Mouse (Mus musculus): Measurements from ENCODE around the gene Gbp7.
A peak's percentile ranks its signal among the peaks of the same experiment; 100 is the strongest.
"Not testable (repeated sequence)": the region's sequence is repeated elsewhere in the genome, so short reads cannot be mapped to it uniquely, and the experiment has no call there.

Gbp7 gene

DNA sequence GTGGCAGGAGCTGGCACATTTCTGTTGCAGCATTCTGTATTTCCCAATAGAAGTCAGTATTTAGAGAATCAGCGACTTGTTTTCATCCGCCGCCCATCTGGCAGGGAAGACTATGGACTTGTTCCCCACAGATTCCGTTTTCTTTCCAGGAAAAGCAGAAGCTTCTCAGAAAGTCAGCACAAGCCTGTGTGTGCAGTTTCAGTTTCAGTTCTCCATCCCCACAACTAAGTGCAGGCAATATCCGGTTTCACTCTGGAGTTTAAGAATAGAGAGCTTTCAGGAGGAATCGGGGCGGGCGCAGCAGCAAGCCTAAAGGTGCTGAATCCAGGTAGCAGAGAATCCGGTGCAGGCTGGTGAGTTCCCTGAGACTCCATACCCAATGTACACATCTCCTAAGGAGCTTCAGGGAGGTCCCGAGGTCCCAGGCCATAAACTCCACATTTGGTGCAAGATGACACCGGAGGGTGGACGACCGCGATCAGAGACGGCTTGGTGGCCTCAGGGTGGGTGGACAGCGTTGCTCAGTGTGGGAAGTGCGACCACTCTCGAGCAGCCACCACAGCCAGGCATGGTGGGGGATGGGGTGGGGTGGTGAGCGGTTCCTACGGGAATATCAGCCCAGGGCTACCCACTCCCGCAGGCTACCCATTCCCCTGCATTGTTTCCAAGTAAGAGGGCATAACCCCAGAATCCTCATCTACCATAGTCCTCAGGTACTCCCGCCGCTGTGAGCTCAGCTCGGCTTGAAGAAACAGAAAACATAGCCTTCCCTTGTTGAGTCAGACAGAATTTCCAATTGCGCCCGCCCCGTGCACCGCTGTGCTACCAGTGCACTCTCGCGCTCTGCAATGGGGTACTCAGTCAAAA, at the start of gene Gbp7:
Gbp7 (plus strand) TSS at position 256 of the 867 bp plus-strand sequence.
- DNase-seq (ENCODE audit: low spot score in 2 of 2), result peak; percentile 4 to 11

GRCm38 (mm10) chr3:142490465-142490864, 39.7 kb upstream of the Gbp7 start:
- DNase-seq (ENCODE audit: low spot score in 2 of 2), result peak; percentile 21 to 48

DNA sequence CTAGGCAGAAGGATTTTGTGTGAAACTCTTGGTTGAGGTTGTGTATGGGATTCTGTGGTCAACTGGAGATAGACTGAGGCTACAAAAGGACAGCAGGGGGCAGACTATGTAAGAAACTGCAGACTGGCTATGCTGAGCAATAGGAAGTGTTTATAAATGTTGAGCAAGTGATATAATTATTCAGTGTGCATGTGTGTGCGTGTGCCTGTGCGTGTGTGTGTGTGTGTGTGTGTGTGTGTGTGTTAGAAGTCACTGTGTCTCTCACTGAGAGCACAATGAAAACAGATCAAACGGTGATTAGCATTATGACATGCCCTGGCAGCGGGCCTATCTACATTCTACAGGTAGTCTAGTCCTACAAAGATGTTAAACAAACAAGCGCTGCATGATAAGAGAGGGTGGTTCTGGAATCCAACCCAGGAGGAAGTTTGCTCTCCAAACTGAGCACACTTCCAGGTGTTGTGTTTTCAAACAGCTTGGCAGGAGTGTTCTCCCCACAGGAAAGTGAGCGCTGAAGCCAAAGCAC, 36.5 kb upstream of the Gbp7 start, which contains the start of gene Gbp5:
Gbp5 (plus strand) TSS at position 443 of the 526 bp plus-strand sequence.
- DNase-seq (ENCODE audit: low spot score in 2 of 2), result peak; percentile 9 to 21

DNA sequence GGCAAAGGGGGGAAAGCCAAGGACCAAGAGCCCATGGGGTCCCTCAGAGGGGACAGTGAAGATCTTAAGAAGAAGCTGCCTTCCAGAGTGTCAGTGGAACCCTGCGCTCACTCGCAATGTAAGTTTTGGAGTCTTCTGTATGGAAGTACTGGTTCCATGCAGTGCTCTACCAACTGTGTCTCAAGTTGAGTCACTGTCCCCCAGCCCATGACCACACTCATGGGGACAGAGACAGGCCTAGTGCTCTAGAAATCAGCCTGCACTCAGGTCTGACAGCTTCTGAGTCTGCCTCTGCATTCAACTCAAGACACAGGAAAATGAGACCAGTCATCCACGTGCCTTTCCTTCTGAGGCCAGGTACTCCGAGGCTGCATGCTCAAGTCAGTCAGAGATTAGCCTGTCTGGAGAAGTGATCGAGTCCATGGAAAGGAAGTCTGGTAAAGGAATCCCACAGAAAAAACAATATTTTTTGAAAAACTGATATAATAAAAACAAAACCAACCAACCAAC, 34.9 kb upstream of the Gbp7 start:
- DNase-seq (ENCODE audit: low spot score in 2 of 2), result no peak

DNA sequence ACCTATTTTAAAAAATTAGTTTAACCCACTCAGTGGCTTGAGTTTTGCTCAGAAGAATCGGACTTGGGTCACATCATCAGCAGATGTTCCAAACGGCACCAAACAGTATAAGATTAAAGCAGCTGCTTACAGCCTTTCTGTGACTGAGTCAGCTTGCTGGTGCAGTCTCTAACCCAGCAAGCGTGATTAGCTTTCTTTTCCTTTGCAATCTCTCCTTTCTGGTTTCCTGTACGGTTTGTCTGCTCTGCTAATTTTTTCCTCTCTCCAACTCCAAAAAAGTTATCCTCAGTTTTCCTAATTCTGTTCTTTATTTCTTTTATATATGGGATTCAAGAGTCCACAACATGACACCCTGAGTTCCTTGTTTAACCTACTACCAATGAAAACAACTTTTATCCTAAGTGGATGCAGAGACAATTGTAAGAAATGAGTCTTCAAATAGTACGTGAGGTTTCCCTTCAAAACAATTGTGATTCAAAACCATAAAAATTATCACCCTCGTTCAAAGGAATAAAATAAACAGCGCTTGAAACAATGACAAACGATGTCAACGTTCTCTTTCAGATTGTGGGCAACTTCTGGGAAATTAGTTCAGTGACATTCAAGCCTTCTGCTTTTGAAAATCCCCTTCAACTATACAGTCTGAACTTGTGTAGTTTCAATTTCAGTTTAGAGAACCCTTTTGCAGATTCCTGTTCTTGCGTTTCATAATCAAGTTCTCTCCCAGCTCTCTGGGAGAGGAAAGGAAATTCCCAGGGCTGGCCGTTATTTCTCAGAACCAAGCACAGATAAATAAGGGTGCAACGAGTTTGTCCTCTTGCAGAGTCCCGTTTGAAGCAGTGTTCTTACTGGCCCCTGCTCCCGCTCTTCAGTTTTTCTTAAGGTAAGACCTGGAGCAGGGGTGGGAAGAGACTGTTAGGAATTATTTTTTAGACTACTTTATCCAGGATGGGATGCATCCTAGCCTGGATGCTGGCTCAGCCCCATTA, 33.7 kb upstream of the Gbp7 start:
- DNase-seq (ENCODE audit: low spot score in 2 of 2), result no peak

DNA sequence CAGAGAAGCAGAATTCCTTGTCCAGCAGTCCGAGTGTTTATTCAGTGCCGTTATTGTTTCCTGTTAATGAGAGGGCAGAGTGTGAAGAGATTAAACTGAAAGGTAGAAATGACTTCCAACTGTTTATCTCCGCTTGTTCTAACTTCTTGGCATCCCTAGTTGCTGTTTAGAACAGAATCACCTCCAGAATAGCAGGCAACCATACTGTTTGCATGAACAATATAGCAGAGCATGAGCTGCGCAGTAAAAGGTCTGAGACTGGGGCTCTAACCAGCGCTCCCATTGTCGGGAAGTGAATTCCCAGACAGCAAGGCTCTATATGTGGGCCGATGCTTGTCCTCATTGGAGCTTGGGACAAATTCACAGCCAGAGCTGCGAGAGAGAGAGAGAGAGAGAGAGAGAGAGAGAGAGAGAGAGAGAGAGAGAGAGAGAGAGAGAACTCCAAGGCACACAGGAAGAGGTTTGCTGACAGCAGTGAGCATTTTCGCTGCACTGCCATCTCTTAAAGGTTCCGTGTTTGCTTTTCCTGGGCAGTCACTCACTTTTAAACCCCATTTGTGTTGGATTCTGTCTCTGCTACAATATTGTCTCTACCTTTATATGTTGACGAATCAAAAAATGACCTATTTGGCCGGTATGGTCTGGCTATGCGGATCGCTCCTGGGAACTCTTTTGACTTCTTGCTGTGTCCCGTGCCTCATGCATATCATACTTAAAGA, 32.9 kb upstream of the Gbp7 start:
- no peak for DNase-seq (ENCODE audit: low spot score in 2 of 2)

DNA sequence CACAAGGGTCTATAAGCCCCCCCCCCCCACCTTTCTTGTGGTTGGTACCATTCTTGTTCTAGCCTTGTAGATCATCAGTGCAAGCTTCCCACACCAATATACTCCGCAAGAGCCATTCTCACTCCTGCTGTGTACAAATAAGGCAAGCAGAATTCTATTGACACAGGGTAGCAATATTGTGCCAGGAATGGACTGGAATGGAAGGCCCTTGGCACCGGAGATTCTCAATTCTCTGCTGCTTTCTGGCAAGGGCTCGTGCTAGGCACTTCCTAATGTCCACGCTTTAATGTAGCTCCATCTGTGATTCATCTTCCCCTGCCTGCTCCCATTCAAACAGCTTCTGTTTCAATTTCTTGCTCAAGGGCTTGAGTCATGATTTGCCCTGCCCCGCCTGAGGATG, 31.2 kb upstream of the Gbp7 start:
- no peak for DNase-seq (ENCODE audit: low spot score in 2 of 2)

DNA sequence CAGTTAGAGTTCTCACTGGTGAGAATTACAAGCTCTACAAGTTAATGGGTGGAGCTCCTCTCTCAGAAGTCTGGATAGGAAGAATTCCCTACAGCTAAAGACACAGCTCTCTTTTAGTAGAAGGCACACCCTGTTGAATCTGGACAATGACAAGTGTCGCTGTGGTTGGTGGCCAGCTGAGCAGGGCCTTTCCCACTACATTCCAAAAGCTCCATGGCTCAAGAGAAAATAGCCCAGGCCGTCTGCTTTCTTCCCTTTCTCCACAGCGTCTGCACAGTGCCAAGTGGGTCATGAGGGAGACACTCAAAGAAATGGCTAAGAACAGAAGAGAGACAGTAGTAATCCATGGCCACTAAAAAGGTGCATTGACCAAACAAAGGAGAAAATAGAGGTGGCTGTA, 2.0 kb upstream of the Gbp7 start:
- DNase-seq (ENCODE audit: low spot score in 2 of 2), result no peak

- DNase-seq (ENCODE audit: low spot score in 2 of 2), result no peak
Measured at GRCm38 (mm10) chr3:142529597-142529996, 545 bp upstream of the Gbp7 start.

DNA sequence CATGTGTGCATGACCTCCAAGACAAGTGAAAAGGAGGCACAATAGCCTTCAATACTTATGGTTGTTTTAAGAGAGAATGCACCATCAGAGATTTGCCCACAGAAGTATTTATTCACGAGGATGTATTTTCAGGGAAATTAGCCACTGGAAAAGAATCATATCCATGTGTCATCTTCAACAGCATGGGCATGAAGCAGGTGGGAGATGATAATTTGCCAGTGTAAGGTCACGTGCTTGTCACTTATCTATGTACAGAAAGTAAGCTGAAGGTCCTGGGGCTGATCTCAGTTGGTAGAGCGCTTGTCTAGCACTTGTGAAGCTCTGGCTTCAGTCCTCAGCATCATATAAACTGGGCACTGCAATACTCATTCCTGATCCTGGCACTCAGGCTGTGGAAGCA, 1.5 kb downstream of the Gbp7 start:
- no peak for DNase-seq (ENCODE audit: low spot score in 2 of 2)

DNA sequence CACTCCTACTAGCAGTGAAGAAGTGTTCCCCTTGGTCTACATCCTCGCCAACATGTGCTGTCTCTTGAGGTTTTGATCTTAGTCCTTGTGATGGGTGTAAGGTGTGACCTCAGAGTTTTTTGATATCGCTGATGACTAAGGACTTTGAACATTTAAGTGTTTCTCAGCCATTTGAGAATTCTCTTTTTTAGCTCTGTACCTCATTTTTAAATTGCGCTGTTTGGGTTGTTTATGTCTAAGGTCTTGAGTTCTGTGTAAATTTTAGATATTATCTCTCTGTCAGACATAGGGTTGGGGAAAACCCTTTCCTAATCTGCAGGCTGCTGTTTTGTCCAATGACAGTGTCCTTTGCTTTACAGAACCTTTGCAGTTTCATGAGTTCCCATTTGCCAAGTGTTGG, 3.0 kb downstream of the Gbp7 start:
- no peak for DNase-seq (ENCODE audit: low spot score in 2 of 2)

DNA sequence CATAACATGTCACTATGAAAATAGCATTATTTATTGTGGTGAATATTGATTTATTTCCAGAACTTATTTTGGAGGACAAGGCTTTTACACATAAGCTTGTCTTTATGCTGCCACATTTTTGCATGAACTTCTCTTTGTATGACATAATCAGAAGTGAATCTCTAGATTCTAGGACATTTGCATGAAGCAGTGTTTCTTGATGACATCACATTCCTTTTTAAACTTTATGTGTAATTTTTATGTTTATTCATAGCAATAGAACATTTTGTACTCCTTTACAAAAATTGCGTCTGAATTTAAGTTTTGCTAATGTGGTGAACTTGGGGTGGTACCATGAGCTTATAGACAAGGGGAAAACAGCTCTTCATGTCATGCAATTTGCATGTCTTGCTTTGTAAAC, 5.5 kb downstream of the Gbp7 start:
- no peak for DNase-seq (ENCODE audit: low spot score in 2 of 2)

DNA sequence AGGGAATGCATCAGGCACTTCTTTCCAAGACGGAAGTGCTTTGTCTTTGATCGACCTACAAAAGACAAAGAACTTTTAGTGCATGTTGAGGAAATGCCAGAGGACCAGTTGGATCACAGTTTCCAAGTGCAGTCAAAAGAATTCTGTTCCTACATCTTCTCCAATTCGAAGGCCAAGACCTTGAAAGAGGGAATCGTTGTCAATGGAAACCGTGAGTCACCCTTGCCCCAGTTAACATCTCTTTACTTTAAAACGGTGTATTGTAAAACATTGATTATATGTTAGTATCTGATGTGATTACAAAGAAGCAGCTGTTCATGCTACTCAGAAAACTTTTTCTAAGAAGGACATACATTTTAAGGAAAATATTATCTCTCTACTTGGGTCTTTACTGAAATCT, 11.2 kb downstream of the Gbp7 start:
- DNase-seq (ENCODE audit: low spot score in 2 of 2), result no peak

- not testable (repeated sequence) for DNase-seq (ENCODE audit: low spot score in 2 of 2)
Measured at GRCm38 (mm10) chr3:142542776-142543175, 12.6 kb downstream of the Gbp7 start.

DNA sequence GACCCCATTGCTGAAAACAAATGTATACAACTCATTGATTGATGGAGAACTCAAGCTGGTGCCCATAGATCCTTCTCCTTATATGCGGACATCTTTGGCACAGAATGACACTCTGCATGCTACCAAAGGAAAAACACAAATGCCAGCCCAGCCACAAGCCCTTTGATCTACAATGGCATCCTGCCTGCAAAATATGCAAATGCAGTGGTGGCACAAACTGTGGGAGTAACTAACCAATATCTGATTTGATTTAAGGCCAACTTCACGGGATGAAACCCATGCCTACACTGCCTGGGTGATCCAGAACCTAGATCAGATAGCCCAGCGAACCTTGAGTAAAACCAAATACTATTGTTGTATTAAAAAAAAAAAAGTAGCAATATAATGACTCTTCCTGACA, 16.5 kb downstream of the Gbp7 start:
- no peak for DNase-seq (ENCODE audit: low spot score in 2 of 2)

DNA sequence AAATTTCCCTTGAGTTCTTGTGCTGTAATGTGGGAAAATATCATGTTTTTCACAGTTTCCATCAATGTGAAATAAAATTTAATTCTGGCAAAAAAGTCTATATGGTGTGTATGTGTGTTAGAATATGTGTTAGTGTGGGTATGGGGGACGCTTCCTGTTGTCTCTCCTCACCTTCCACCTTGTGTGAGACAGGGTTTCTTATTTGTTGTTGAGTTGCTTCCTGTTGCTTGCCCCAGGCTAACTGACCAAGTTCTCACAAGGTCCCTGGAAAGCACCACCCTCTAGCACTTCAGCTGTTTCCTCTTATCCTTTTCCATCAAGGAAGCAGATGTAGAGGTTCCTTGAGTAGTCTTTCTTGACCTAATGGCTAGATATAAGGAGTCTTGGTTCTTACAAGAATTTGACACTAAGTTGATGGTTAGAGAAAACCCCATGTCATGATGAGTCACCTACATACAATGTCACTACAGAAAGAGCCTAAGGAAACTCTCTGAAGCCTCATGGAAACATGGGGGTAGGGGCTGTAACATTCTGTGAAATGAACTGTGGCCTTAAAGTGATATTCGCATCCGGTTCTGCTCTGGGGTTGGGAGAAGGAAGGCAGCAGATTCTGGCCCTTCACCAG, 20.0 kb downstream of the Gbp7 start:
- no peak for DNase-seq (ENCODE audit: low spot score in 2 of 2)

DNA sequence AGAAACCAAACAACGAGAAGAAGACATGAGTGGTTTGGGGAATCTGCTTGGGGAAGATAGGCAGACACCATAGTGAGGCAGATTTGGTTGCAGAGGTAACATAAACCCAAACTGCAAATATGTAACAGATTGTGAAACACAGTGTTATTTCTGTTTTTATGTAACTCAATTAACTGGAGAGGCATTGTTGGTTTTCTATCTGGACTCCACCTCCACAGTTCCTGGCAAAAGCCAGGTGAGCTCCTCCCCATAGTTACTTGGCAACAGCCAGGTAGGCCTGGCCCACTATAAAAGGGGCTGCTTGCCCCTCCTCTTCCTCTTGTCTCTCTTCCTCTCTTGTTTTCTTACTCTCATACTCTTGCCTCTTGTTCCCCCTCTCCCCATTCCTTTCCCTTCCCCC, 24.5 kb downstream of the Gbp7 start:
- DNase-seq (ENCODE audit: low spot score in 2 of 2), result no peak

GRCm38 (mm10) chr3:142555623-142556022, 25.5 kb downstream of the Gbp7 start:
- no peak for DNase-seq (ENCODE audit: low spot score in 2 of 2)

DNA sequence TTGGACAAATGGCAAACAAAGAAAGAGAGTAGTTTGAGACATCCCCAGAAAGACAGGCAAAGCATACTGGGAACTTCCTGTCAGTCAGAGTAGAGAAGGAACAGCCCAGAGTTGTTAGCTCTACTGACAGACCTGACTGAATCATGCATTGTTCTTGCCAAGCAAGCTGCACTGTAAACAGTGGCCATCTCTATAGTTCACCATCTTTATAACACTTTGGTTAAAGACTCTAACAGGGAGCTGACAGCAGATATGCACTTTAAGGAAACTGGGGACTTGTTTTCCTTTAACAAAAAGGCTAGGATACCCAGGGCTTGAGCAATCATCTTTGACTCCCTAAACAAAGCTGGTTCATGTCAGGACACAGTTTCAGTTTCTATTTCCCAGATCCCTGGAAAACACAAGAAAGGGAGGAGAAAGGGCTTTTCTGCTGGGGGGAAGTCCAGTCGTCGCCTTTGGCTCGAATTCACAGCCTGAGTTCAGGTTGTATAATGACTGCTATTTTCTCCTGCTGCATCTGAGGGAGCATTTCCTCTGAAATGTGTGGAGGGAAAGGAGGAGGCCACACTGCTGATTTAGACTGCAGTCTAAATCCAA, 29.6 kb downstream of the Gbp7 start, which contains the start of gene Gbp3:
Gbp3 (plus strand) TSS at position 395 of the 597 bp plus-strand sequence.
- no peak for DNase-seq (ENCODE audit: low spot score in 2 of 2)

GRCm38 (mm10) chr3:142560296-142560948, 30.3 kb downstream of the Gbp7 start:
- DNase-seq (ENCODE audit: low spot score in 2 of 2), result peak; percentile 63 to 74
